Mouse (Mus musculus) c-Kit-positive CD71-negative TER-119-negative erythroid progenitor cells, embryonic 14.5 days (primary cell): Measurements from ENCODE around the gene Tnk1.

Source experiments
- DNase-seq: peaks from one replicate; pipeline ENCODE4 v3.0.0-alpha.2; 2013; ENCODE audit warnings: low read depth

Gene Tnk1

GRCm38 (mm10) chr11:69837952-69838713 is 20.4 kb downstream of the Tnk1 start, which contains the start of gene Tmem256:
Gene Tmem256 (plus strand): TSS chr11:69838514.
- peak; percentile 98 for DNase-seq

- DNase-seq = peak; percentile 57
Observed at GRCm38 (mm10) chr11:69837604-69837951, 21.0 kb downstream of the Tnk1 start, which contains the start of gene Nlgn2. Gene Nlgn2 (minus strand): TSS chr11:69837784.

GRCm38 (mm10) chr11:69836703-69837576 is 21.6 kb downstream of the Tnk1 start:
- no peak for DNase-seq

GRCm38 (mm10) chr11:69835966-69836335 is 22.6 kb downstream of the Tnk1 start:
- no peak for DNase-seq

- no peak for DNase-seq
Observed at GRCm38 (mm10) chr11:69835326-69835965, 23.1 kb downstream of the Tnk1 start.

GRCm38 (mm10) chr11:69834001-69834549 is 24.5 kb downstream of the Tnk1 start:
- DNase-seq = no peak

- no peak for DNase-seq
Observed at GRCm38 (mm10) chr11:69833554-69833953, 25.0 kb downstream of the Tnk1 start.

GRCm38 (mm10) chr11:69828832-69829231 is 29.7 kb downstream of the Tnk1 start:
- no peak for DNase-seq

GRCm38 (mm10) chr11:69823456-69823855 is 35.1 kb downstream of the Tnk1 start:
- DNase-seq = no peak

- DNase-seq = no peak
Observed at GRCm38 (mm10) chr11:69822080-69822479, 36.5 kb downstream of the Tnk1 start, which contains the start of gene Spem1. Gene Spem1 (minus strand): TSS chr11:69822180.

GRCm38 (mm10) chr11:69818871-69819270 is 39.7 kb downstream of the Tnk1 start:
- DNase-seq = no peak

- DNase-seq = no peak
Observed at GRCm38 (mm10) chr11:69818365-69818764, 40.2 kb downstream of the Tnk1 start, which contains the start of gene Spem2. Gene Spem2 (minus strand): TSS chr11:69818465.

- no peak for DNase-seq
Observed at GRCm38 (mm10) chr11:69816520-69816919, 42.0 kb downstream of the Tnk1 start.

- no peak for DNase-seq
Observed at GRCm38 (mm10) chr11:69815155-69815554, 43.4 kb downstream of the Tnk1 start, which contains the start of gene Gm39566. Gene Gm39566 (minus strand): TSS chr11:69815298.

GRCm38 (mm10) chr11:69810280-69810679 is 48.2 kb downstream of the Tnk1 start:
- DNase-seq = no peak

GRCm38 (mm10) chr11:69807641-69808040 is 50.9 kb downstream of the Tnk1 start:
- no peak for DNase-seq

GRCm38 (mm10) chr11:69806378-69806777 is 52.2 kb downstream of the Tnk1 start:
- no peak for DNase-seq

GRCm38 (mm10) chr11:69804972-69805909 is 53.3 kb downstream of the Tnk1 start, which contains the start of gene Tmem102:
Gene Tmem102 (minus strand): TSS chr11:69805624.
- no peak for DNase-seq

- DNase-seq = no peak
Observed at GRCm38 (mm10) chr11:69804652-69804940, 53.9 kb downstream of the Tnk1 start.

- peak; percentile 56 for DNase-seq
Observed at GRCm38 (mm10) chr11:69803786-69804651, 54.5 kb downstream of the Tnk1 start.
